Mouse (Mus musculus) bone marrow macrophage, adult 2 months (primary cell): ENCODE data around the gene Trpc4. TPM values are rescaled to one million over a fixed set of nuclear protein-coding genes. Genes with fewer than 3 reads are reported as not detected.

Source experiments
- H3K27ac ChIP-seq: 2 replicates; pipeline ENCODE4 v1.5.1; 2012; ENCODE audit warnings: low read depth, low read length; ENCODE audit not compliant: insufficient read depth
- H3K4me1 ChIP-seq: 2 replicates; pipeline ENCODE4 v1.6.1; 2012; ENCODE audit warnings: low read length; ENCODE audit not compliant: control insufficient read depth, insufficient read depth
- H3K4me3 ChIP-seq: 2 replicates; pipeline ENCODE4 v1.5.1; 2012; ENCODE audit warnings: mild to moderate bottlenecking, low read length, moderate library complexity; ENCODE audit not compliant: insufficient read depth
- CTCF ChIP-seq: IDR thresholded peaks from 2 replicates; pipeline ENCODE4 v1.5.1; 2012; ENCODE audit warnings: low read depth, mild to moderate bottlenecking, low read length, moderate library complexity
- POLR2A ChIP-seq: IDR thresholded peaks from 2 replicates; pipeline ENCODE4 v1.6.1; 2012; ENCODE audit warnings: mild to moderate bottlenecking, low read depth, low read length, borderline replicate concordance
- polyA plus RNA-seq: library from polyadenylated mRNA; stranded (reverse); fragments of >200 nt; gene quantifications from 2 replicates; pipeline ENCODE4 v1.2.4, GENCODE M21; 2012; ENCODE audit not compliant: missing spikeins, insufficient read depth, insufficient read length

The Trpc4 gene
- polyA plus RNA-seq, 1 experiment, result not detected

DNA sequence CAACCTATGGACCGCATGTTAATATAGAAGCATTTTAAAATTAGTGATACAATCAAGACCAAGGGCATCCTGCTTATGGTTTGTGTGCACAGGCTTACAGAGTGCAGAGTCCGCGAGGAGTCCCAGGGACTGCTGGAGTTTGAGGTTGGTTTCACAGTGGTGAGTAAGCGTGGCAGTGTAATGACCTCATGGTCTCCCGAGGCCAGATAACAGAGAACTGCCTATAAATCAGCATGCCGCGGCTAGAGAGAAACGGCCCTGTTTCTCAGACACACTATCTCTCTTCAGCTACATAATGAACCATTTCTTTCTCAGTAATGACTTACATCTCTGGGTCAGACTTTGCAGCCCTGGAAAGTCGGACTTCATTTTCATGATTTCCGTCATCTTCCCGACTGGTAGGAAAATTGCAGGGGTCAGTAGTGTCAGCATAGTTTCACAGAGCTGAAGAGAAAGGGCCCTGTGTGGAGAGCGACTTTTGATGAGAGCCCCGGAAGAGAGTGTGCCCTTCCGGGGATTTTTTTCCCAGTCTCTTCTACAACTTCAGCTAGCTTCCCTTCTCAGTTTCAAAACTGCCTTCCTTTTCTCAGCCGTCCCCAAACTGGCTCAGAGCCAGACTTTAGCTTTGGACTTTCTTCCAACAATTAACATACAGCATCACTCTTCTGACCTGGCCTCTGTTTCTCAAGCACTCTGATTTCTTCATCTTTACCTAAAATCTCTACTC, 202.8 kb downstream of the Trpc4 start:
- TF ChIP-seq POLR2A (no peak), CTCF (no peak)
- H3K4me3 ChIP-seq, result no peak overlapping the region
- peaks cover 2% of the 10 kb centered on the region; the same call in 1 of the 2 replicates for H3K4me1 ChIP-seq
- no peak overlapping the region for H3K27ac ChIP-seq

- Histone ChIP-seq H3K27ac (no peak within 1 kb of the TSS), H3K4me3 (no peak within 1 kb of the TSS)
- no peak for TF ChIP-seq CTCF
These were observed 205.1 kb downstream of the Trpc4 start, which contains the start of gene Postn for GRCm38 (mm10) chr3:54360897-54361296. Gene Postn (plus strand): TSS chr3:54361109.

GRCm38 (mm10) chr3:54361656-54362055, 205.8 kb downstream of the Trpc4 start:
- TF ChIP-seq CTCF (no peak), POLR2A (no peak)
- peaks cover 2% of the 10 kb centered on the region; the same call in 1 of the 2 replicates for H3K4me1 ChIP-seq
- no peak overlapping the region for H3K4me3 ChIP-seq
- H3K27ac ChIP-seq, result no peak overlapping the region

More at GRCm38 (mm10) chr3:54360897-54361296, 205.1 kb downstream of the Trpc4 start, which contains the start of gene Postn:
- H3K4me1 ChIP-seq, result peaks cover 2% of the 10 kb centered on the region; the same call in 1 of the 2 replicates

Other genes starting within 250 kb of the Trpc4 start
- 4.6 and 5.1 TPM in 2 replicates for gene Postn, start 205.1 kb downstream of the Trpc4 start, polyA plus RNA-seq